ENCODE assay signal across 16 mouse cellular contexts in the genomic region with DNA sequence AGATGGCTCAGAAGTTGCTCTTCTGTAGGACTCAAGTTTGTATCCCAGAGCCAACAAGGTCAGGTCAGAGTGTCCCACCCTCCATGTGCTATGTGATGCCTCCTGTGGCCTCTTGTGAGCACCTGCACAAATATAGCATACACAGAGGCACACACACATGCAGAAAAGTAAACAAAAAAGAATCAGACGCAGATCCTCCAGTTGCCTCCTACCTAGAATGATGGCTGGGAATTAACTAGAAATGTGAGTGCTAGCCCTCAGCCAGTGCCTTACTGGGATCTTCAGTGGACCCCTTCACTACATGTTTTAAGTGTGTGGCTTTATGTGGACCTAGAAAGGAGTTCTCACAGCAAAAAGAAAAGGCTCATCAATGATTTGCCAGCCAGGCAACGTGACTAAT.
"Had no signal": no experiment of that assay in that cellular context is flagged by ENCODE, and none has a peak within 500 bp of the region (broad histone marks: within the 10 kb centered on the region; RNA-seq: fewer than 3 reads in every experiment).

No protein-coding gene starts in this region.

- H3K27me3 ChIP-seq: midbrain, embryonic 12.5 days; neural tube, embryonic 12.5 days; stomach, embryonic 15.5 days had no signal

- H3K4me1 ChIP-seq: neural tube, embryonic 12.5 days; stomach, embryonic 15.5 days had no signal

- H3K9ac ChIP-seq: lung, embryonic 14.5 days; midbrain, embryonic 12.5 days; neural tube, embryonic 12.5 days; stomach, embryonic 15.5 days had no signal

- H3K27ac ChIP-seq: midbrain, embryonic 10.5 days; midbrain, embryonic 12.5 days; neural tube, embryonic 12.5 days; stomach, embryonic 15.5 days; stomach, postnatal 0 days had no signal

- ATAC-seq: midbrain, embryonic 16.5 days had no signal

- DNase-seq: lung, adult 18-20 months; lung, embryonic 14.5 days; lung, postnatal 10 days; lung, postnatal 4 days; midbrain, embryonic 14.5 days; right cerebral cortex, postnatal 14 days; thymus, adult 2 months; thymus, postnatal 25 days; thymus, postnatal 4 days had no signal

- H3K9me3 ChIP-seq: midbrain, embryonic 10.5 days; midbrain, embryonic 12.5 days; neural tube, embryonic 12.5 days; stomach, embryonic 15.5 days had no signal

- H3K4me2 ChIP-seq: lung, embryonic 14.5 days; midbrain, embryonic 12.5 days; neural tube, embryonic 12.5 days; stomach, embryonic 15.5 days had no signal

- H3K4me3 ChIP-seq: midbrain, embryonic 10.5 days; midbrain, embryonic 12.5 days; myocyte; neural tube, embryonic 12.5 days; stomach, embryonic 15.5 days had no signal

- H3K36me3 ChIP-seq: midbrain, embryonic 10.5 days; midbrain, embryonic 12.5 days; neural tube, embryonic 12.5 days; stomach, embryonic 15.5 days had no signal
